Mouse (Mus musculus): ENCODE results near the gene Gm10324.
"Not testable (repeated sequence)": the region's sequence is repeated elsewhere in the genome, so short reads cannot be mapped to it uniquely, and the experiment has no call there.

Gm10324 gene

DNA sequence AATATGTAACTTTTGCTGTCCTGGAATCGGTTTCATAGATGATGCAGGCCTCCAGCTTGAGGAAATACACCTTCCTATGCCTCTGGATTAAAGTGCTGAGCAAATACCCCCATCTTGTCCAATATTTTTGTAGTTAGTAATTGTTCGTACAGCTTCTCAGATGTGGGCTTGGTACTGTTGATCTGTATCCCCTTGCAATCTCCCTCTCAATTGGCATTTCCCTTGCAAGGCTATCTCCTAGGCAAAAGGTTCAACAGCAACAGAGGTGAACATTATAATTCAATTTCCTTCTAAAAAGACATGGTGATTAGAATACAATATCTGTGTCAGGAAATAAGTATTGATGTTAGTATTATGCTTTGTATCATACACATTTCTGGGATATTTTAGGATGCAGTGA lies at the start of gene Gm10324:
Gene Gm10324, plus strand, starts transcription at position 301 of the 400 bp plus-strand sequence.
- not testable (repeated sequence) for DNase-seq

Data from kidney, adult 9 months (tissue).